Mouse (Mus musculus) midbrain, postnatal 0 days (tissue): ENCODE measurements at regions not wholly inside any gene's neighbourhood (a gene's known extent, or its start where the extent isn't known, plus 50 kb on each side); places are given as distances from the start of the nearest gene placed in this dataset.
"Not testable (repeated sequence)": the region's sequence is repeated elsewhere in the genome, so short reads cannot be mapped to it uniquely, and the experiment has no call there.

Source experiments
- ATAC-seq: fragments of 200-750 bp; cut with Nextera tagmentation; 2 replicates; pipeline ENCODE4 v1.8.0; 2017; ENCODE audit warnings: moderate number of reproducible peaks, mild to moderate bottlenecking, moderate TSS enrichment, moderate library complexity; ENCODE audit not compliant: low FRiP score
- DNase-seq: peaks from one replicate; pipeline ENCODE4 v3.0.0-alpha.2; 2015; ENCODE audit warnings: low spot score
- H3K27ac ChIP-seq: fragments of 300-500 bp; sonication (generic); 2 replicates; pipeline ENCODE4 v1.5.1; 2014; ENCODE audit warnings: low read depth, mild to moderate bottlenecking, low read length, mixed read lengths
- H3K27me3 ChIP-seq: fragments of 300-500 bp; sonication (generic); 2 replicates; pipeline ENCODE4 v1.6.1; 2014; ENCODE audit warnings: low read length, control low read depth, mixed read lengths; ENCODE audit not compliant: insufficient read depth
- H3K36me3 ChIP-seq: fragments of 300-500 bp; sonication (generic); 2 replicates; pipeline ENCODE4 v1.6.1; 2014; ENCODE audit warnings: low read length, control low read depth, mixed read lengths; ENCODE audit not compliant: insufficient read depth
- H3K4me1 ChIP-seq: fragments of 300-500 bp; sonication (generic); 2 replicates; pipeline ENCODE4 v1.6.1; 2014; ENCODE audit warnings: mild to moderate bottlenecking, control low read depth, antibody characterized with exemption, low read length, mixed read lengths; ENCODE audit not compliant: insufficient read depth
- H3K4me2 ChIP-seq: fragments of 300-500 bp; sonication (generic); 2 replicates; pipeline ENCODE4 v1.6.1; 2014; ENCODE audit warnings: low read depth, mild to moderate bottlenecking, low read length, mixed read lengths; ENCODE audit not compliant: poor library complexity, severe bottlenecking
- H3K4me3 ChIP-seq: fragments of 300-500 bp; sonication (generic); 2 replicates; pipeline ENCODE4 v1.5.1; 2014; ENCODE audit warnings: low read depth, mild to moderate bottlenecking, low read length, moderate library complexity
- H3K9ac ChIP-seq: fragments of 300-500 bp; sonication (generic); replicated peaks from 2 replicates; pipeline ENCODE4 v1.6.1; 2014; ENCODE audit warnings: mild to moderate bottlenecking, low read length, moderate library complexity, mixed read lengths; ENCODE audit not compliant: poor library complexity, severe bottlenecking
- H3K9me3 ChIP-seq: fragments of 300-500 bp; sonication (generic); 2 replicates; pipeline ENCODE4 v1.6.1; 2016; ENCODE audit warnings: low read length, control low read depth
- CTCF ChIP-seq: IDR thresholded peaks from 2 replicates; pipeline ENCODE4 v1.5.1; 2016; ENCODE audit warnings: antibody characterized with exemption, mild to moderate bottlenecking
- whole genome bisulfite sequencing: fragments of 180-500 bp; shearing (Covaris S2); extraction: QIAGEN DNeasy Blood & Tissue Kit; methylation state at CpG from one replicate; pipeline ENCODE4 v1.1.7; 2014; 5-methylcytosine and 5-hydroxymethylcytosine counted together

- H3K36me3 ChIP-seq, H3K4me2 ChIP-seq, H3K4me1 ChIP-seq, H3K9me3 ChIP-seq, H3K27ac ChIP-seq, H3K4me3 ChIP-seq, ATAC-seq, H3K9ac ChIP-seq, H3K27me3 ChIP-seq, DNase-seq: not testable (repeated sequence)
- 82% methylated on average over 5 of the region's 5 CpGs for WGBS
Measured at GRCm38 (mm10) chr6:64948839-64949238, 93.5 kb upstream of the Smarcad1 start.

- H3K27ac ChIP-seq, result no peak overlapping the region
- no peaks in the 10 kb centered on the region for H3K36me3 ChIP-seq
- ATAC-seq (peak; percentile 68; the same call in 1 of the 2 replicates), DNase-seq (peak; percentile 17)
- H3K27me3 ChIP-seq, result no peaks in the 10 kb centered on the region
- H3K4me2 ChIP-seq, result peak overlapping the region; percentile 45
- no peak for TF ChIP-seq CTCF
- H3K4me3 ChIP-seq, result peak overlapping the region; percentile 20; the same call in 1 of the 2 replicates
- H3K4me1 ChIP-seq, result peaks cover 4% of the 10 kb centered on the region; the same call in 1 of the 2 replicates
- peak overlapping the region; percentile 19; the same call in 1 of the 2 replicates for H3K9ac ChIP-seq
- WGBS, result 33% methylated on average over 16 of the region's 16 CpGs
- no peaks in the 10 kb centered on the region for H3K9me3 ChIP-seq
Measured at GRCm38 (mm10) chr6:64961608-64962486, 80.5 kb upstream of the Smarcad1 start.

- Histone ChIP-seq H3K9me3 (no peaks in the 10 kb centered on the region), H3K9ac (no peak overlapping the region), H3K4me3 (no peak overlapping the region), H3K27me3 (no peaks in the 10 kb centered on the region), H3K4me2 (no peak overlapping the region), H3K4me1 (peaks cover 4% of the 10 kb centered on the region; the same call in 1 of the 2 replicates), H3K36me3 (no peaks in the 10 kb centered on the region), H3K27ac (no peak overlapping the region)
- WGBS, result 52% methylated on average over 5 of the region's 5 CpGs
- TF ChIP-seq CTCF, result no peak
- ATAC-seq, result no peak
- no peak for DNase-seq
Measured at GRCm38 (mm10) chr6:64962612-64963011, 79.8 kb upstream of the Smarcad1 start.

DNA sequence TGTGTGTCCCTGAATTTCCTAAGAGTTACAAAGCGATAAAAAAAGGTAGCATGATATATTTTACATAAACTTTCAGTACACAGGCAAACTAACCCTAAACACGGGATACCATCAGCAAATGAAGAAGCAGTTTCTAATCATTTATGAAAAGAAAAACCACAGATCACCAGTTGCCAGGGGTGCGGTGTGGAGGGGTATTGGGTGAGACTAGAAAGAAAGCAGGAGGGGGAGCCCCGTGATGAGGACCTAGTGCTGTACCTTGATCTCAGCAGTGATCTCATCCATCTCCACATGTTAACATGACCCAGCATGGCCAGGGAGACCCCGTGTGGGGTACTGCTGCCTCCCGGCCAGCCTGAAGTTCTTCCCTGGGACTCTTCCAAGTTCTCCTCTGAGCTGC is 77.7 kb upstream of the Smarcad1 start:
- no peak overlapping the region for H3K4me2 ChIP-seq
- H3K27ac ChIP-seq, result no peak overlapping the region
- no peaks in the 10 kb centered on the region for H3K27me3 ChIP-seq
- H3K4me3 ChIP-seq, result no peak overlapping the region
- H3K9ac ChIP-seq, result no peak overlapping the region
- H3K4me1 ChIP-seq, result peaks cover 4% of the 10 kb centered on the region; the same call in 1 of the 2 replicates
- ATAC-seq (no peak), DNase-seq (no peak)
- 83% methylated on average over 6 of the region's 6 CpGs for WGBS
- no peaks in the 10 kb centered on the region for H3K36me3 ChIP-seq
- TF ChIP-seq CTCF, result no peak
- H3K9me3 ChIP-seq, result no peaks in the 10 kb centered on the region

DNA sequence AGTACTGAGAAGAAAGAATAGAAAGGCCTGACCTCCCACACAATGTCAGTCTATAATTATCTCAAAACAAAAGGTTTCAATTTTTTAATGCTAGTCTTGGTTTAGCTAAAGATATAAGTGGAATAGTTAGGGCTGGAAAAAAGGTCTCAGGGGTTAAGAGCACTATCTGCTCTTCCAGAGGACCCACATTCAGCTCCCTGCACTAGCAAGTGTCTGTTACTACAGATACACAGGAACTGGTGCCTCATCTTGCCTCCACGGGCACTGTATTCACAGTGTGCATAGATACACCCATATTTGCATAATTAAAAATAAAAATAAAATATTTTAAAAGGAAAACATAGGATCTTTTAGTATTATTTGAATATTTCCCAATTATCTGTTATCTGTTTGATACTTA is 77.2 kb upstream of the Smarcad1 start:
- no peaks in the 10 kb centered on the region for H3K9me3 ChIP-seq
- 80% methylated on average over 1 of the region's 1 CpGs for WGBS
- no peak for ATAC-seq
- H3K27me3 ChIP-seq, result no peaks in the 10 kb centered on the region
- no peak for DNase-seq
- no peak overlapping the region for H3K4me2 ChIP-seq
- peaks cover 4% of the 10 kb centered on the region; the same call in 1 of the 2 replicates for H3K4me1 ChIP-seq
- TF ChIP-seq CTCF, result no peak
- H3K36me3 ChIP-seq, result no peaks in the 10 kb centered on the region
- no peak overlapping the region for H3K9ac ChIP-seq
- H3K4me3 ChIP-seq, result no peak overlapping the region
- H3K27ac ChIP-seq, result no peak overlapping the region

DNA sequence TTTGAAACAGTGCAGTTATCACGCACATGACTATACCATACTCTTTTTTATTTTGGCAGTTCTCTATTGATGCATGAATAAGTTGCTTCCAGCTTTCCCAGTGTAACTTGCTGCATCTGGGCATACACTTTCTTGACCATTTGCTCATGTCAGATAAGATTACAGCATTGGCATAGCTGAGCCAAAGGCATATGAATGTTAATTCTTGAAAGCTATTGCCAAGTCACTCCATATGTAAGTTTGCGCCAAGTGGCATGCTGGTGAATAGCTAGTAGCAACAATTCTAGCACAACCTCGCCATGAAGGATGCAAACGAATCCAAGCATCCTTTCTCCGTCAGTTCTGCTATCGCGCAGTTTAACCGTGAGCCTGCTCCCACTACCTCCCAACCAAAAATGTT is 72.2 kb upstream of the Smarcad1 start:
- H3K4me3 ChIP-seq, result no peak overlapping the region
- no peak overlapping the region for H3K27ac ChIP-seq
- no peak for TF ChIP-seq CTCF
- H3K9me3 ChIP-seq, result no peaks in the 10 kb centered on the region
- H3K27me3 ChIP-seq, result no peaks in the 10 kb centered on the region
- H3K9ac ChIP-seq, result no peak overlapping the region
- DNase-seq (peak; percentile 27), ATAC-seq (no peak)
- no peaks in the 10 kb centered on the region for H3K36me3 ChIP-seq
- H3K4me1 ChIP-seq, result no peaks in the 10 kb centered on the region
- WGBS, result 87% methylated on average over 8 of the region's 8 CpGs
- H3K4me2 ChIP-seq, result no peak overlapping the region
